Comparison of ENCODE assay signal across 8 mouse cellular contexts in genomic region chr8:120971691-120972469, GRCm38 (mm10).
A peak's percentile ranks its signal among the peaks of the same experiment; 100 is the strongest.
DNase-seq lines count a peak whose midpoint lies in the region; ATAC-seq and TF ChIP-seq lines count a peak whose summit lies in the region.

No protein-coding gene starts in this region.

- no peak for TF ChIP-seq POLR2A in liver, adult 2 months (IDR thresholded peaks at IDR 0.05; ENCODE audit: extremely low read depth, insufficient read depth, low read length)

- H3K27ac ChIP-seq in liver, adult 2 months (replicated peaks; ENCODE audit: insufficient read depth, low read depth, low read length) = peak overlapping the region; percentile 23; the same call in 1 of the 2 replicates
- H3K27ac ChIP-seq in forebrain, embryonic 11.5 days (ENCODE audit: low read depth, low read length) = no peak overlapping the region
- H3K27ac ChIP-seq in heart, postnatal 0 days (ENCODE audit: low read depth) = peak overlapping the region; percentile 3

- no peak for TF ChIP-seq CTCF in liver, adult 2 months (IDR thresholded peaks at IDR 0.05; ENCODE audit: low read depth, low read length)
- no peak for TF ChIP-seq CTCF in heart, postnatal 0 days (IDR thresholded peaks at IDR 0.05; ENCODE audit: low read depth)

- no peaks in the 10 kb centered on the region for H3K9me3 ChIP-seq in forebrain, embryonic 11.5 days (ENCODE audit: control insufficient read depth, low read length)
- H3K9me3 ChIP-seq in heart, postnatal 0 days (replicated peaks; ENCODE audit: control insufficient read depth, low read length) = no peaks in the 10 kb centered on the region

- H3K4me2 ChIP-seq in forebrain, embryonic 11.5 days (ENCODE audit: low read depth, low read length, severe bottlenecking) = peak overlapping the region; percentile 59
- H3K4me2 ChIP-seq in heart, postnatal 0 days (ENCODE audit: low read depth, low read length) = peak overlapping the region; percentile 78

- no peaks in the 10 kb centered on the region for H3K79me2 ChIP-seq in liver, adult 2 months (ENCODE audit: control insufficient read depth, insufficient read depth, low read length)

- no peaks in the 10 kb centered on the region for H3K4me1 ChIP-seq in liver, adult 2 months (ENCODE audit: control insufficient read depth, insufficient read depth, low read length)
- H3K4me1 ChIP-seq in forebrain, embryonic 11.5 days (replicated peaks; ENCODE audit: control insufficient read depth, insufficient read depth, low read length) = peaks cover 10% of the 10 kb centered on the region; the same call in 1 of the 2 replicates
- peaks cover 13% of the 10 kb centered on the region; the same call in 1 of the 2 replicates for H3K4me1 ChIP-seq in heart, postnatal 0 days (ENCODE audit: control insufficient read depth, insufficient read depth)

- H3K27me3 ChIP-seq in liver, adult 2 months (ENCODE audit: control insufficient read depth, insufficient read depth, low read length) = no peaks in the 10 kb centered on the region
- H3K27me3 ChIP-seq in forebrain, embryonic 11.5 days (ENCODE audit: control insufficient read depth, insufficient read depth, low read length) = peaks cover 33% of the 10 kb centered on the region
- H3K27me3 ChIP-seq in heart, postnatal 0 days (ENCODE audit: control insufficient read depth, insufficient read depth, low read length) = peaks cover 36% of the 10 kb centered on the region

- no peak for DNase-seq in liver, adult 2 months (ENCODE audit: extremely low read depth, low read depth, low spot score)
- DNase-seq in liver = no peak
- no peak for DNase-seq in forebrain, embryonic 11.5 days (ENCODE audit: low spot score)
- DNase-seq in heart, postnatal 0 days (ENCODE audit: low spot score) = peak; percentile 74
- DNase-seq in kidney, postnatal 25 days = peak; percentile 56 to 80
- DNase-seq in mesoderm, embryonic 11.5 days (ENCODE audit: low read depth, low spot score) = peak; percentile 56
- peak; percentile 53 for DNase-seq in urinary bladder, adult 2 months (ENCODE audit: low spot score)
- DNase-seq in spleen, adult 12 weeks (ENCODE audit: low spot score) = no peak

- no peak for ATAC-seq in forebrain, embryonic 11.5 days (replicated peaks; ENCODE audit: low FRiP score)
- ATAC-seq in heart, postnatal 0 days (ENCODE audit: insufficient read depth, low read depth) = peak; percentile 84

- peak overlapping the region; percentile 31; the same call in 1 of the 2 replicates for H3K4me3 ChIP-seq in liver, adult 2 months (ENCODE audit: insufficient read depth, low read depth, low read length)
- peak overlapping the region; percentile 24 for H3K4me3 ChIP-seq in forebrain, embryonic 11.5 days (ENCODE audit: low read depth, low read length)
- peak overlapping the region; percentile 43 for H3K4me3 ChIP-seq in heart, postnatal 0 days (ENCODE audit: low read depth, low read length)

- WGBS in liver, adult 2 months = 25% methylated on average over 34 of the region's 34 CpGs
- WGBS in forebrain, embryonic 11.5 days = 27% methylated on average over 34 of the region's 34 CpGs
- WGBS in heart, postnatal 0 days = 11% methylated on average over 34 of the region's 34 CpGs

- no peak for TF ChIP-seq EP300 in heart, postnatal 0 days (IDR thresholded peaks at IDR 0.05; ENCODE audit: low read depth)

- no peak overlapping the region; the same call in 1 of the 2 replicates for H3K9ac ChIP-seq in liver, adult 2 months (ENCODE audit: low read depth, low read length)
- peak overlapping the region; percentile 37 for H3K9ac ChIP-seq in forebrain, embryonic 11.5 days (ENCODE audit: low read length)
- peak overlapping the region; percentile 17; the same call in 1 of the 2 replicates for H3K9ac ChIP-seq in heart, postnatal 0 days (replicated peaks; ENCODE audit: low read depth, low read length)

- H3K36me3 ChIP-seq in liver, adult 2 months (ENCODE audit: control insufficient read depth, insufficient read depth, low read length) = no peaks in the 10 kb centered on the region
- no peaks in the 10 kb centered on the region for H3K36me3 ChIP-seq in forebrain, embryonic 11.5 days (ENCODE audit: control insufficient read depth, insufficient read depth, low read length)
- H3K36me3 ChIP-seq in heart, postnatal 0 days (replicated peaks; ENCODE audit: control insufficient read depth, insufficient read depth, low read length) = no peaks in the 10 kb centered on the region

Comparison
In these comparisons a context has a peak if more than half of its experiments do, and no peak if none do; other contexts are left out.
1. DNase-seq: peak in heart, postnatal 0 days (single experiment), kidney, postnatal 25 days (2 of 2), mesoderm, embryonic 11.5 days (single experiment) and urinary bladder, adult 2 months (single experiment); none in liver, adult 2 months (single experiment), liver (single experiment), forebrain, embryonic 11.5 days (single experiment) and spleen, adult 12 weeks (single experiment).
2. Peak in every context shown above with its lines, with median percentiles within 50 percentile points of each other: H3K4me3 ChIP-seq.